Mouse (Mus musculus): ENCODE measurements around the gene Wnt3a. TPM values are rescaled to one million over a fixed set of nuclear protein-coding genes. Genes with fewer than 3 reads are reported as not detected.

The Wnt3a gene
- polyA plus RNA-seq, 1 experiment from 2014 or later: 2.0 TPM

- Histone ChIP-seq H3K4me2 (replicated peaks; ENCODE audit: low read depth) (no peak overlapping the region), H3K9ac (ENCODE audit: low read length) (no peak overlapping the region), H3K9me3 (ENCODE audit: control insufficient read depth, low read length) (no peaks in the 10 kb centered on the region), H3K4me1 (replicated peaks; ENCODE audit: control insufficient read depth, insufficient read depth) (peaks cover 4% of the 10 kb centered on the region; the same call in 1 of the 2 replicates), H3K27ac (replicated peaks) (peak overlapping the region; percentile 49; the same call in 1 of the 2 replicates), H3K4me3 (ENCODE audit: low read depth, low read length) (no peak overlapping the region), H3K36me3 (ENCODE audit: control insufficient read depth, insufficient read depth, low read length) (no peaks in the 10 kb centered on the region), H3K27me3 (ENCODE audit: control insufficient read depth, insufficient read depth, low read length) (no peaks in the 10 kb centered on the region; the same call in 1 of the 2 replicates)
- TF ChIP-seq CTCF (IDR thresholded peaks at IDR 0.05; ENCODE audit: low read depth) (no peak), EP300 (optimal IDR thresholded peaks at IDR 0.05) (no peak)
- WGBS: 51% methylated on average over 10 of the region's 10 CpGs
- peak; percentile 73 for DNase-seq (ENCODE audit: low spot score)
- ATAC-seq (ENCODE audit: low FRiP score, low TSS enrichment): peak; percentile 88
These were observed 29.7 kb downstream of the Wnt3a start for GRCm38 (mm10) chr11:59260706-59261493.

GRCm38 (mm10) chr11:59259647-59260046, 30.9 kb downstream of the Wnt3a start:
- Histone ChIP-seq H3K9ac (ENCODE audit: low read length) (no peak overlapping the region), H3K27me3 (ENCODE audit: control insufficient read depth, insufficient read depth, low read length) (no peaks in the 10 kb centered on the region; the same call in 1 of the 2 replicates), H3K4me1 (replicated peaks; ENCODE audit: control insufficient read depth, insufficient read depth) (peaks cover 4% of the 10 kb centered on the region; the same call in 1 of the 2 replicates), H3K36me3 (ENCODE audit: control insufficient read depth, insufficient read depth, low read length) (no peaks in the 10 kb centered on the region), H3K4me2 (replicated peaks; ENCODE audit: low read depth) (no peak overlapping the region), H3K4me3 (ENCODE audit: low read depth, low read length) (no peak overlapping the region), H3K9me3 (ENCODE audit: control insufficient read depth, low read length) (no peaks in the 10 kb centered on the region), H3K27ac (replicated peaks) (no peak overlapping the region)
- TF ChIP-seq EP300 (optimal IDR thresholded peaks at IDR 0.05) (no peak), CTCF (IDR thresholded peaks at IDR 0.05; ENCODE audit: low read depth) (no peak)
- 66% methylated on average over 7 of the region's 7 CpGs for WGBS
- ATAC-seq (ENCODE audit: low FRiP score, low TSS enrichment) (no peak), DNase-seq (ENCODE audit: low spot score) (no peak)

- H3K4me2 ChIP-seq (replicated peaks; ENCODE audit: low read depth): no peak overlapping the region
- H3K4me3 ChIP-seq (ENCODE audit: low read depth, low read length): no peak overlapping the region
- H3K4me1 ChIP-seq (replicated peaks; ENCODE audit: control insufficient read depth, insufficient read depth): no peaks in the 10 kb centered on the region
- WGBS: 58% methylated on average over 10 of the region's 10 CpGs
- H3K9ac ChIP-seq (ENCODE audit: low read length): no peak overlapping the region
- no peaks in the 10 kb centered on the region for H3K9me3 ChIP-seq (ENCODE audit: control insufficient read depth, low read length)
- H3K27ac ChIP-seq (replicated peaks): no peak overlapping the region
- no peaks in the 10 kb centered on the region for H3K27me3 ChIP-seq (ENCODE audit: control insufficient read depth, insufficient read depth, low read length)
- H3K36me3 ChIP-seq (ENCODE audit: control insufficient read depth, insufficient read depth, low read length): no peaks in the 10 kb centered on the region
- DNase-seq (ENCODE audit: low spot score) (no peak), ATAC-seq (ENCODE audit: low FRiP score, low TSS enrichment) (no peak)
- TF ChIP-seq EP300 (optimal IDR thresholded peaks at IDR 0.05) (no peak), CTCF (IDR thresholded peaks at IDR 0.05; ENCODE audit: low read depth) (no peak)
These were observed 42.5 kb downstream of the Wnt3a start for GRCm38 (mm10) chr11:59248101-59248500.

GRCm38 (mm10) chr11:59243856-59244255, 46.7 kb downstream of the Wnt3a start:
- DNase-seq (ENCODE audit: low spot score) (no peak), ATAC-seq (ENCODE audit: low FRiP score, low TSS enrichment) (no peak)
- Histone ChIP-seq H3K4me3 (ENCODE audit: low read depth, low read length) (no peak overlapping the region), H3K9ac (ENCODE audit: low read length) (no peak overlapping the region), H3K9me3 (ENCODE audit: control insufficient read depth, low read length) (no peaks in the 10 kb centered on the region), H3K27me3 (ENCODE audit: control insufficient read depth, insufficient read depth, low read length) (no peaks in the 10 kb centered on the region), H3K4me1 (replicated peaks; ENCODE audit: control insufficient read depth, insufficient read depth) (no peaks in the 10 kb centered on the region), H3K4me2 (replicated peaks; ENCODE audit: low read depth) (no peak overlapping the region), H3K36me3 (ENCODE audit: control insufficient read depth, insufficient read depth, low read length) (no peaks in the 10 kb centered on the region), H3K27ac (replicated peaks) (no peak overlapping the region)
- no peak for TF ChIP-seq CTCF (IDR thresholded peaks at IDR 0.05; ENCODE audit: low read depth)
- no peak for TF ChIP-seq EP300 (optimal IDR thresholded peaks at IDR 0.05)
- 26% methylated on average over 6 of the region's 6 CpGs for WGBS

GRCm38 (mm10) chr11:59241841-59242240, 48.7 kb downstream of the Wnt3a start:
- H3K36me3 ChIP-seq (ENCODE audit: control insufficient read depth, insufficient read depth, low read length): no peaks in the 10 kb centered on the region
- ATAC-seq (ENCODE audit: low FRiP score, low TSS enrichment): no peak
- no peak for DNase-seq (ENCODE audit: low spot score)
- H3K4me3 ChIP-seq (ENCODE audit: low read depth, low read length): no peak overlapping the region
- no peak overlapping the region for H3K4me2 ChIP-seq (replicated peaks; ENCODE audit: low read depth)
- WGBS: 11% methylated on average over 3 of the region's 3 CpGs
- H3K4me1 ChIP-seq (replicated peaks; ENCODE audit: control insufficient read depth, insufficient read depth): no peaks in the 10 kb centered on the region
- H3K27me3 ChIP-seq (ENCODE audit: control insufficient read depth, insufficient read depth, low read length): no peaks in the 10 kb centered on the region
- no peak overlapping the region for H3K27ac ChIP-seq (replicated peaks)
- H3K9ac ChIP-seq (ENCODE audit: low read length): no peak overlapping the region
- TF ChIP-seq EP300 (optimal IDR thresholded peaks at IDR 0.05) (no peak), CTCF (IDR thresholded peaks at IDR 0.05; ENCODE audit: low read depth) (peak; percentile 20)
- H3K9me3 ChIP-seq (ENCODE audit: control insufficient read depth, low read length): no peaks in the 10 kb centered on the region

- Histone ChIP-seq H3K4me1 (replicated peaks; ENCODE audit: control insufficient read depth, insufficient read depth) (no peaks in the 10 kb centered on the region), H3K9ac (ENCODE audit: low read length) (no peak overlapping the region), H3K9me3 (ENCODE audit: control insufficient read depth, low read length) (no peaks in the 10 kb centered on the region), H3K27me3 (ENCODE audit: control insufficient read depth, insufficient read depth, low read length) (no peaks in the 10 kb centered on the region), H3K36me3 (ENCODE audit: control insufficient read depth, insufficient read depth, low read length) (no peaks in the 10 kb centered on the region), H3K27ac (replicated peaks) (no peak overlapping the region), H3K4me2 (replicated peaks; ENCODE audit: low read depth) (no peak overlapping the region), H3K4me3 (ENCODE audit: low read depth, low read length) (no peak overlapping the region)
- no peak for DNase-seq (ENCODE audit: low spot score)
- 92% methylated on average over 4 of the region's 4 CpGs for WGBS
- TF ChIP-seq EP300 (optimal IDR thresholded peaks at IDR 0.05): no peak
- TF ChIP-seq CTCF (IDR thresholded peaks at IDR 0.05; ENCODE audit: low read depth): no peak
- ATAC-seq (ENCODE audit: low FRiP score, low TSS enrichment): no peak; the same call in 1 of the 2 replicates
These were observed 50.8 kb downstream of the Wnt3a start for GRCm38 (mm10) chr11:59239796-59240195.
